Mouse (Mus musculus): ENCODE data around the gene Coq10a.

Coq10a gene

DNA sequence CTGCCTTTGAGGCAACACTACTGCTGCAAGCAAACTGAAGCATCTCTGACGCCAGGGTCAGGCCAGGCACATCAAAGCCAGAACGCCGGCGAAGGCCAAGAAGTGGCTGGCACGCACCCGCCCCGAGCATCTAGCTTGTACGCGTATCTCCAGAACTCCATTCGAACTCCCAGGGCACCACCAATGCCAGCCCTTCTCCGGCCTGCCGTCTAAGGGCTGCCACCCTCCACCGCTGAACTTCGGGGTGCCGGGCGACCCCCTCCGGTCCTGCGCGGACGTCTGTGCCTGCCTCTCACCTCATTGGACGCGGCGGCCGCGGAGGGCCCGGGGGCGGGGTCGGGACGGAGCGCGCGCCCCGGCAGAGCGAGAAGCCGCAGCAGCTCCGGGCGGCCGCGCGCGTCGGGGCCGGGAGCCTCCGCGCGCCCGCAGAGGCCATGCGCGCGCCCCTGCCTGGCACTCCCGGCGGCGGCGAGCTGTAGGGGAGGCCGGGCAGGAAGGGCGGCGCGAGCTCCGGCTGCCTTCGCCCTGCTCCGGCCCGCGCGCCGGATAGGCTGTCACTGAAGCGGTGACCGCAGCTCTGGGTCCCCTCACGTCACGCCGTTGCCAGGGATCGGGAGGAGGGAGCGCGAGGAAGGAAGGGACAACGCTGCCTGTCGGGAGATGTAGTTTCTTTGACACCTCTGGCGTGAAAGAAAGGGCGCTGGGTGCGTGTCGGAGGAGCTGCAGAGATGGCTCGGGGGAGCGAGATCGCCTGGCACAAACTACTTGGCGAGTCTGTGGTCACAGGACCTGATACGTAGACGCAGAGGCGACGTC is at the start of gene Coq10a:
Gene Coq10a (minus strand): TSS at position 596 of the 816 bp plus-strand sequence.
- DNase-seq: peak; percentile 89 to 92

DNA sequence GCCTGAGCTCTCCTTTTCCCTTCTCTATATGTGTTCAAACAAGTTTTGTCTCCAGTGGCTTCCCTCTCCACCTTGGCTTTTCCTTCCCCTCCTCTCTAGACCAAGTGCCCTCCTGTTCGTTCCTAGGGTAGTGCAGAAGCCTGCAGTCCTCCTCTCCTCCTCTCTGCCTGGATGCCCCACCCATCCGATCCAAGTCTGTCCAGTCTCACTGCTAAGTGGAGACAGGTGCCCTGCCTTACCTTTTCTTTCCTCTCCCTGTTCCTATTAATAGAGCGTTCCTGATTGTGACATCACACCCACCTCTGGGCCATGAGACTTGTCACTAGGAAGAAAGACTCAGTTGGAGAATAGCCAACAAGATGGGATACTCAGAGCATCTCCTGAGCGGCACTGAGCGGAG is 46.1 kb upstream of the Coq10a start:
- DNase-seq: no peak

DNA sequence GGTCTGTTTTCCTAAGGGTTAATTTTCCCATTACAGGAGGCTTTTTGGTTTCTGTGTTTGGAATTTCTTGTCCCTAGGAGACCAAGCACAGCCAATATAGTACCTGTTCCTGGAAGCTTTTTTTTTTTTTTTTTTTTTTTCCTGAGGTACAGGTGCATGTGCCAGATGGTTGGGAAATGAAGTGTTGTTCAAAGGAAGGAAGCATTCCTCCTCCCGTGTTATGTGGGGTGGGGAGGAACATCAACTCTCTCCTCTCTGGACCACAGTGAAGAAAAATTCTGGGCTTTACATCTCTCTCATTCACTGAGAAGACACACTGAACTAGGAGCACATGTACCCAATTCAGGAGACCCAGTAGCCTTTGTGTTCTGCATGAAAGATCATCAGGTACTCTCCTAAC is 44.3 kb upstream of the Coq10a start:
- DNase-seq: no peak

DNA sequence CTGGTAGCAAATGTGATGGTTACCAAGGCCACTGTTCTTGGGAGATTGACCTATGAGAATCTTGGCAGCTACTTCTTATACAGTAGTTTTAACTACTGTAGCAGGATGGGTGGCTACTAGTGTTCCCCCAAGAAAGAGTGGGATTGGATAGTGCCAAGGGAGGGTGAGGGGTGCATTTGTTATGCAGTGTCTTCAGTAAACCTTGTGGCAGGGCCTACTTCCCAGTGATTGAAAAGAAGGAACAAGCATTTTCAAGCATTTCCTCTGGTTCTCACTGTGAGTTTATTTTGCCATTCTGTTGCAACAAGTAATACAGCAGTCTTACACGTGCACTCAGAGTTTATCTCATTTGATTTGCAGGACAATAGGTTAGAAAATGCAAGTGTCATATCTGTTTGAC is 43.8 kb upstream of the Coq10a start:
- no peak for DNase-seq

DNA sequence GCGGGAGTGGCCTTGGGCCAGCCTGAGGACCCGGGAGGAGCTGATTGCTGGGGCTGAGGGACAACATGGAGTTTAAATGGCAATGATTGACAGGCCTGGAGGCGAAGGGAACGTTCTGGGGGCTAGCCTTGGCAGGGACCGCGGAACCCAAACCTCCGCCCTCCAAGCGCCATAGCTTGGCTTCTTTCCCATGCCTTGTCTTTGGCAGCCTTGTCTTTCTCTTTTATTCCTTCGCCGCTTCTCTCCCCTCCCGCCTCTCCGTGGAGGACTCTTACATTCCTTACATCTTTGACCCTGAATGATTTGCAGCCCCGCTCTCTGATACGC is 43.2 kb upstream of the Coq10a start:
- DNase-seq: peak; percentile 44 to 47

DNA sequence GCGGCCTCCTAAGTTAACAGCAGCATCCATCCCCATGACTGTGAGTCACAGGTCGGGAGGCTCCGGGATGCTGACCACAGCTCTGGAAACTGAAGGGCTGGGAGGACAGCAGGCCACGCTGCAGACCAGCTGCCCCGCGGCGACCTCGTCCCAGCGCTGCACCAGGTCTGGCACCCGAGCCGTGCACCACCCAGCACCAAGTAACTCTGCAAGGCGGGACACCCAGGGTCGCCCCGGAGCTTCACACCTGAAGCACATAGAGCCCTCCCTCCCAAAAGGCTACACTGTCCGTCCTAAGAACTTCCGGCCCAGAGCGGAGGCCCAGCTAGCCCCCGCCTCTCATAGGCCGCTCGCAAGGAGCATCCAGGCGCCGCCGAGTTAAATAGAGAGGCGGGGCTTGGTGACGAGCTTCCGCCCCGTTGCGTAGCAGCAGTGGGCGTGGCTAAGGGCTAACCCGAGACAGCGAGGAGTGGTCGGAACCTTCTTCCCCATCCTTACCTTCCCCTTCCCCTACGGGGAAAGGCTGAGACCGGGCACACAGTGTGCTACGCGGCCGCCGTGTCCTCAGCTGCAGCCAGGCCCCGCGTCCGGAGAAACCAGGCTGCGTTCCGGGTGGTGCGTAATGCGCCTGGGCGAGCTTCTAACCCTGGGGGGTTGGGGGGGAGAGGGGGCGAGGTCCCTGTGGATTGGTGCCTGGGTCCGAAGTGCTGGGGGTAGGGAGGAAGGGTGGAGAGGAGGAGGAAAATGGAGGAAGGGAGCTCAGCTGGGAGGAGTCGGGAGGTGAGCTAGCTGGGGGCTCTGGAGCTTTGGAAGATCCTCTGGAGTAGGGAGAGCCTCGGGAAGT is 42.6 kb upstream of the Coq10a start, which contains the start of the genes Nabp2 and Rnf41:
Gene Nabp2 (minus strand): TSS at position 282 of the 844 bp plus-strand sequence.
Gene Rnf41 (plus strand): TSS at position 447 of the 844 bp plus-strand sequence.
- DNase-seq: peak; percentile 96 to 97

DNA sequence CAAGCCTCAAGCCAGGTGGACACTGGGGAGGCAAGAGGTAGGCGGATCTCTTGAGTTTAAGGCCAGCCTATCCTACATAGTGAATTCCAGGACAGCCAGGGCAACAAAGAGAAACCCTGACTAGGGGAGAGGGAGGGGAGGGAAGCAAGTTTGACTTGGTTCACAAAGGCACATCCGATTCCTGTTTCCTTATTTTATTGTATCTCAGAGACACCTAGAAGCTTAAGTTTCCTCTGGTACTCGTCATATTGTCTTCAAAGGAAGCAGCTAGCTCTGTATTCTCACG is 41.7 kb upstream of the Coq10a start:
- DNase-seq: no peak

DNA sequence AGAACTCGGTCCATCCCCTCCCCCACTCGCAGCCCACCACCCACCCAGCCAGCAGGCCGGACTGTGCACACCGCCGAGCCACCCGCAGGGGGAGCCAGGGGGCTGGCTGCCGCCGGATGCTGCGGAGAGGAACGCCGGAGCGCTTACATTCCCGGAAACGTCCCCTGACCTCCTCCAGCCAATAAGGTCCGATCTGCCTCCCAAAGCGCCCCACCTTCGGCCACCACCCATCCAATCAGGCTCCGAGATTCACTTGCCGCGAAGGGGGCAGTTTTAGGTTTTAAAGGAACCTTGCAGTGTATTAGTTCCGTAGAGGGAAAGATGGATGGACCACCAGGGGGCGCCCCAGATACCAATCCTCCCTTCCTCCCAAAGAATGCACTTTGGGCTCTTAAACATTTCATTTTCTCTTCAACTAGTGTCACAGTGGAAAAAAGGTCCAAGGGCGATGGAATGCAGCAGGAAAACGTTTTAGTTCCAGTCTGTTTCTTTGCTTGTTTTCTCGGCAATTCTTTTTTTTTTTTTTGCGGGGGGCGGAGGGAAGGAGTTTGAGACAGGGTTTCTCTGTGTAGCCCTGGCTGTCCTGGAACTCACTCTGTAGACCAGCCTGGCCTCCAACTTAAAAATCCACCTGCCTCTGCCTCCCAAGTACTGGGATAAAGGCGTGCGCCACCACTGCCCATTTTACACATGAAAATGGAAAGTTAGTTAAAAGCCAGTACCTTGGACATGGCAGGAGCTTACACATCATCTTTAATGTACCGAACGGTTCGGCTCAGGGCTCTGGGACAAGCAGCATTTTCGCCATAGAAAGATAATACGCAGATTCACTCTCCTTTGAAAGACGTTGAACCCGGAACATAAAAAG is 41.1 kb upstream of the Coq10a start:
- peak; percentile 99 for DNase-seq

DNA sequence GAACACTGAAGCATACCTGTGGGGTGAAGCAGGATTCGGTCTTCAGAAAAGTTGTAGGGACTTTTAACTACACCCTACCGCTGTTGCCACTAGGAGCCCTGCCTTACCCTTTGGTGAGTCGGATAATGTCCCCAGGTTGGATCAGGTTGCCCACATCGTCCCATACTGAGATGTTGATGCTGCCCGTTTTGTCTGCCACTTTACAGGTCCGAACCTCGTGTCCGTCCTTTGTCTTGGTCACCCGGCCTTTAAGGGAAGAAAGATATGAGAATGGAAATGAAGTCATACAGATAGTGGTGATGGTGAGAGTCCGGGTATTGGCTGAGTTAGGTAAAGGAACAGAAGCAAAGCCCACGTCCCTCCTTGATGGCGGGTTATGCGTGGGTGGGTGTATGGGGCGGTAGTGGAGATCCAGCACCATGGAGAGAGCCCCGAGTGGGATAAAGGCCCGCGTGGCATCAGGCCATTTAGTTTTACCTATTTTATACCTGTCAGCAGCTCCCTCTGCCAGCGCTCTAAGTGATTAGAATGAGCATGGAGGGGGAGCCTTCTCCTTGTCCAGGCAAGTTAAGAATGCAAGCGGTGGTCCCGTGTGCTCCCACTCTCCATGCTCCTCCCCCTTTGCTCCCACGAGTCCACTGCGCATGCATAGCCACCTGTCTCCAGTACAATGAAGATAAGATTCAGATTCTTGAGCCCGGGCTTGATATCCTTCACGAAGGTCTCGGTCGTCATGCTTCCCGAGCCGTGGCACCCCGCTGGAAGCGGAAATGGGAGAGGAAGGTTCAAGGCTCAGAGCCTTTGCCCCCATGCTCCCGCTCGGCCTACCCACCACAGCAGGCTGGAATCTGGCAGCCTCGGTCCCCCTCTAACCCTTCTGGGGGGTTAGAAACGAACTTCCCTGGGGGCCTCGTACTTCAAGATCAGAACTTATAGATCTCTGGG is 40.1 kb upstream of the Coq10a start:
- DNase-seq: peak; percentile 27 to 29

DNA sequence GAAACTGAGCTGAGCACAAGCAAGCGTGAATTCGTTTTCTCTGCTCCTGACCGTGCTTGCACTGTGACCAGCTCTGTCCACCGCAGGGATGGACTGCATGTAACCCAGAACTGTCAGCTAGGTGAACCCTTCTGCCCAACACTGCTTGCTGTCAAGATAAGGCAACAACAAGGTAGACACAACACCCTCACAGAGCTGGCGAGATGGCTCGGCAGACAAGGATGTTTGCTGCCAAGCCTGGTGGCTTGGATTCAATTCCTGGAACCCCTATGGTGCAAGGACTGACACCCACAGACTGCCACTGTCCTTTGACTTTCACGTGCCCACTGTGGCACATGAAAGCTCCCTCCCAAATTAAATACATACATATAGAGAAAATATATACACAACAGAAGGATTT is 35.1 kb upstream of the Coq10a start:
- DNase-seq: no peak

DNA sequence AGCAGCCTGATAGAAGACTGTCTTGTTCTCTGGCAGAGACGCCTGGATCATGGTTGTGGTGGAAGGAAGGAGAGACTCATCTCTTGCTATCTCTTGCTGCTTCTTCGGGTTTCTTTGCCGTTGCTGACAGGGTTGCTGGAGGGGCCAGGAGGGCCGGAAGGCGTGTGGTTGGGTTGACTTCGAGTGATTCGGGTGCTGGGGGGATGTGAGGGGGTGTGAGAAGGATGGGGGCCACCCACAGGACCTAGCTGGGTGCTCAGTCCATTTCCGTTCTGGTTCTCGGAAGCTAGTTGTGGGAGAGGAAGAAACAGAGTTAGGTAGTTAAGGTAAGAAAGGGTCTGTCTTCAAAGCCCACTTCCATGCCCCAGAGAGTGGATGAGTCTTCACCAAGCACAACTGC is 32.8 kb upstream of the Coq10a start:
- DNase-seq: no peak

DNA sequence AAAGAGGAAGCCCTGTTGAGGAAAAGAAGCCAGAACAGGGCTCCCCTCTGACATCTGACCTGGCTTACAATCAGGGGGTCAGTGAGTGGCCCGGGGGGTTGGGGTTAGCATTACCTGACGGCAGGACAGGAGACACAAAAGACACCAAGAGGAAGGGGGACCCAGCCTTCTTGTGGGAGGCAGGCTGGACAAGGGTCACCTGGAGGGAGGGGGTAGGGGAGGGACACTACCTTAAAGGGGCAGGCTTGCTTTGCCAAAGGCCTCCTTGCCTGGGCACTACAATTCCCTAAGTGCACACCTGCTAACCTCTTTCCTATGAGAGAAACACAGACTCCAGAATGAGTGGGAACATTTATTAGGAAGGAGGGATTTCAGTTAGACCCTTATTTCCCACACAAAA is 32.3 kb upstream of the Coq10a start, which contains the start of gene Slc39a5:
Gene Slc39a5 (minus strand): TSS at position 174 of the 400 bp plus-strand sequence.
- DNase-seq: peak; percentile 28 to 38

DNA sequence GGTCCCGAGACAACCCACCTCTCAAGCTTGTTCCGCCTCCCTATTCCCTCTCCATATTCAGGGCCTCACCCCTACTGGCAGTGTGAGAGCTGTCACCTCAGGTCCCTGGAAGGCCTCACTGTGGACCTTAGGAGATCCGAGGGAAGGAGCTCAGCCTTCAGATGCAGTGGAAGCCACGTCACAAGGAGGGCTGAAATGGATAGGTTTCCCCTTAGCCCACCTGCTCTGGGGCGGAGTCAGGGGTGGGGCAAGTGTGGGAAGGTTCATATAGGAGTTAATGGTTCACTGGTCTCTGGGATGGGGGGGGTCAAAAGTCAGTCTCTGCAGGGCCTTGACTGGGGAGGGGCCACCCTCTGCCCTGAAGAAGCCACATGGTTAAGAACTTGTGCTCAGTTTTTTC is 31.5 kb upstream of the Coq10a start:
- DNase-seq: peak; percentile 44 to 73

DNA sequence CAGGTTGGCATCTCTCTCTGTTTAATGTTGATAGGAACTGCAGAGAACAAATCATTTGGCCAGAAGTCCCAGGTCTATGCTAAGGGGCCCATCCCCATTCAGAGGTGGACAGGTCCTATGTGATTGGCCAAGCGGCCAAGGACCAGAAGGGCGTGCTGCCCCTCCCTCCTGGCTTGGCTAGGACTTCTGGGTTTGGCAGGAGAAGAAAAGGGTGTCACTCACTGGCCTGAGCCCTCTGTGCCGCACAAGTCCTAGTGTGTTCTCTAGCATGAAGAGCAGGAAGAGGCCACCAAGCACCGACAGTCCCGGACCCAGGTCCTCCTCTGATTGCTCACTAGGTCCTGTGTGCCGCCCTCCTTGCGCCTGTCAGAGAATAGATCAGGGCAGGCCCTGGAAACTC is 28.7 kb upstream of the Coq10a start:
- no peak for DNase-seq

DNA sequence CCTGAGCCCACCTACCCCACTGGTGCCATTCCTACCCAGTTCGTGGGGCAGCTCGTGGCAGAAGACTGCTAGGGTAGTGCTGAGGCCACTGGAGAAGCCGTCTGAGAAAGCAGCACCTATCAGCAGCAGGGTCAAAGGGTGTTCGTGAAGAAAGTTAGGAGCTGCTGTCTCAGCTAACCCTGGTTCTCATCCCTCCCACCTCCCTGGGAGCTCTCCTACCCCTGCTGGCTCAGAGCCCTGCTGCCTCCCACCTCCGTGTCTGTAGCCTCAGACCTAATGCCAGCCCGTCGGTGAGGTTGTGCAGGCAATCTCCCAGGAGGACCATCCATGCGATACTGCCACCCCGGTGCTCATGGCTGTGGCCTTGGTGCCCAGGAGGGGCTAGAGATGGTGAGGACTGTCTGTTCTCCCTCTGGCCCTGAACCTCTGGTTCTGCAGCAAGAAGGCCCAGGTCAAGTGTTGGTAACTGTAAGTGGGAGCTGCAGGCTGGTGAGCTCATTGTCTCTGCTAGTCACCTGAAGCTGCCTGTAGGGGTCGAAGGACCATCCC is 28.0 kb upstream of the Coq10a start:
- DNase-seq: peak; percentile 32 to 46

DNA sequence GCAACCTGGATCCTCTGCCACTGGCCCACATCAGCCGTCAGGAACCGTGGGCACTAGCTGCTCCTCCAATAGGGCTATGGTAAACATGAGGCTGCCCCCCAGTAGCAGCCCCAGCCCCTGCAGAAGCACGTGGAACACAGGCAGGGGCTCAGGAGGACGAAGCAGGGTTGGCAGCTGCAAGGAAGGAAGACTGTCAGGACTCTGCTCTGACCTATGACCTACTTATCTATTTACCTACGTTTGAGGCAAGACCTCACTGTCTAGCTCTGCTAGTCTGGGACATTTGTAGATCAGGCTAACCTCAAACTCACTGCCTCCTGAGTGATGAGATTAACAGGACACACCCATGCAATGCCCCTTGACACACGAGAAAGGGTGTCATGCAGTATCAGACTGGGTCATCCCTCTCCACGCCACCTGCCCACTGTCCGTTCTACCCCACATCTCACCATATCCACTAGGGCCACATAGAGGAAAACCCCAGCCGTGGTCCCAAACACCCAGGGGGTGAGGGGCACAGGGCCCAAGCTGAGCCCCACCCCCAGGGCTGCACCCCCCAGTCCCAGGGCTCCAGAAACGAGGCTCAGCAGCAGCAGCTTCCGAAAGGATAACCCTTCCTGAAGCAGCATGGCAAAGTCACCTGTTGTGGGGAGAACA is 27.3 kb upstream of the Coq10a start:
- DNase-seq: no peak

DNA sequence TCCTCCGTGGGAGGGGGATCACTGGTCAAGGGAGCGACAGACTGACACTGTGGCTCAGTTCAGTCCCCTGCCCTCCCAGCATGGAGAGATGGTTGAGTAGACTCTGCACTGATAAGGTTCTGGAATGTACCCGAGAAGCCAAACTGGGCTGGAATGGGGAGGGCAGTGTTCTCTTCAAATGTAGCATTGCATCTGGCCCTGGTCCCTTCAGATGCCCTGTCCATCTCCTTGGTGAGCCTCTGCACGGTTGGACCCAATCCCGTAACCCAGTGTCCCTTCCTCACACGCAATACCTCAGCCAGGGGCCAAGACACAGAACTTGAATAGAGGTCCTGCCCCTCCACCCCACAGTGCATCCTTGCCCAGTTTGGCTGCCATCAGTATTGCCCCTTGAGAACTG is 23.1 kb upstream of the Coq10a start:
- no peak for DNase-seq

DNA sequence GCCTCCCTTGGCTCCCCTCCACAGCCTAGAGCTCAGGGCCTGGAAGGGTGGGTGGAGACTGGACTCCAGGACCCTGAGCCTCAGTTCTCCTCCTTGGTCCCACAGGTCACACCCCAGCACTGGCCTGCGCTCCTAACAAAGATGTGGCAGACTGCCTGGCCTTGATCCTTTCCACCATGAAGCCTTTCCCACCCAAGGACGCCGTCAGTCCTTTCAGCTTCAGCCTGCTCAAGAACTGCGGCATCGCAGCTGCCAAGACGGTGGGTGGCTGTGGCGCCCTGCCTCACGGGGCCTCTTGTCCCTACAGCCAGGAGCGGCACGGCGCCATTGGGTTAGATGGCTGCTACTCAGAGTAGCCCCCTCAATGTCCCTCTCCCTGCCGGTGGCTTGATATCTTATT is 21.6 kb upstream of the Coq10a start:
- no peak for DNase-seq

DNA sequence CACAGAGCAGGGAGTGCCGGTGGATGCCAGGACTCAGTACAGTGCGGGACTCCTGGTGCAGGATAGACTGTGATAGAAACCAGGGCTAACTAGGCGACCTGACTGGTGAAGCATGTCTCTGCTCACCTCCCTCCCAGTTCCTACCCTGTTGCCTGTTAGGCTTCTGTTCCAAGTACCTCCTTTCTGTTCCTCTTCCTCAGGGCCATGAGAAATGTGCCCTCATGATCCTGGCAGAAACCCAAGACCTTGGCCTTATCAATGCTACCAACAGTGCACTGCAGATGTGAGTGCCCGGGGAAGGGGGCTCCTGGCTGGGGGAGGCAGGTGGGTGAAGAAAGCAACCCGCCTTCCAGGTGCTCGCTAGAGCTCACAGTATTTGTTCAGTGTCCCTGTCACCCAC is 20.8 kb upstream of the Coq10a start:
- no peak for DNase-seq

DNA sequence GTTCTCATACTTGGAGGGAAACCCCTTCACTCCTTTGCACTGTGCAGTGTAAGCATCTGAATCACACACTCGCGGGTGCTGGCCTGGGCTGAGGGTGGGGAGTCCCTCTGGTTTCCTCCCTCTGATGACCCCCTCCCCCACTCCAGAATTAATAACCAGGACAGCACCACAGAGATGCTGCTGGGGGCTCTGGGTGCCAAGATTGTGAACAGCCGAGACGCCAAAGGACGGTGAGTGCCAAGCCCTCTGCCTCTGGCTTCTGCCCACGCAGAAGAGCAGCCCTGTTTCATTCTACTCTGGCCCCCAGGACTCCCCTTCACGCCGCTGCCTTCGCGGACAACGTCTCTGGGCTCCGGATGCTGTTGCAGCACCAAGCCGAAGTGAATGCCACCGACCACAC is 20.1 kb upstream of the Coq10a start:
- DNase-seq: no peak

DNA sequence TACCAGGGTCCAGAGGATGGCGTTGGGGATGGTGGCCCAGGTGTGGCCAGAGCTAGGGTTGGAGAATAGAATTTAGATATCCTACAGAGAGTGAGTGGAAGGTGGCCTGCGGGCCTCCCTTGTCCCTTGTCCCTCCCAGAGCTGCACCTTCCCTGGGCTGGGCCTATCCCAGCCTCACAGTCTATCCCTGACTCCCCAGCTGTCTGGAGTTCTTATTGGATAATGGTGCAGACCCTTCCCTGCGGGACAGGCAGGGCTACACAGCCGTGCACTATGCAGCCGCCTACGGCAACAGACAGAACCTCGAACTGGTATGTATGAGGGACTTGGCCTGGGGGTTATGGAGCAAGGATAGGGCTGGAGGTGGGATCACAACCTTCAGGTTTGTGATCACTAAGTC is 17.1 kb upstream of the Coq10a start:
- no peak for DNase-seq

All from kidney, adult 8-10 months (tissue).